Mouse (Mus musculus): Measurements from ENCODE around the gene Gm3327.
A peak's percentile ranks its signal among the peaks of the same experiment; 100 is the strongest.
"Not testable (repeated sequence)": the region's sequence is repeated elsewhere in the genome, so short reads cannot be mapped to it uniquely, and the experiment has no call there.

The Gm3327 gene

GRCm38 (mm10) chr14:44123551-44123950, at the start of gene Gm3327:
Gene Gm3327 (plus strand): TSS chr14:44123851.
- not testable (repeated sequence) for DNase-seq (ENCODE audit: low spot score in 2 of 2)

DNA sequence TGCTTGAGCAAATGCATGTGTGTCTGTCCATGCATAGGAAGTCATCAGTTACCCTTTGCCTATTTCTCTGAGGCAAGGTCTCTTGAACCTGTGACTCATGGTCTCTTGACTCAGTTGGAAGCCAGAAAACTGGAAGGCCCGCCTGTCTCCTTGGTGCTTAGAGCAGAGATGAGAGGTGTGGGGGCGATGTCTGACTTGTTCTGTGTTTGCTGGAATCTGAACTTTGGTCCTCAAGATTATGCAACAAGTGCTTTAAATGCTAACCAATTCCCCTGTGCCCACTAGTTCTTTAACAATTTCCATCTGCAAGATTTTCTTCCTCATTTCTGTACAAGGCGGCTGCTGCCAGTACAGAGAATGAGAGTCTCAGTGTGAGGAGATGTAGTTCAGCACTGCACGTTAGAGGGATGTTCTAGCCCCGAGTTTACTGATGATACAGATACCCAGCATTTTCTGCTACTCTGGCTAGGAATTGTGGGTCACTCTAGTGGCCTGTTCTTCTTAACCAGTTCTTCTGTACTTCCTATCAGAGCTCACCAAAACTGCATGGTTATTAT, 45.8 kb upstream of the Gm3327 start:
- DNase-seq (ENCODE audit: low spot score in 2 of 2): not testable (repeated sequence)

DNA sequence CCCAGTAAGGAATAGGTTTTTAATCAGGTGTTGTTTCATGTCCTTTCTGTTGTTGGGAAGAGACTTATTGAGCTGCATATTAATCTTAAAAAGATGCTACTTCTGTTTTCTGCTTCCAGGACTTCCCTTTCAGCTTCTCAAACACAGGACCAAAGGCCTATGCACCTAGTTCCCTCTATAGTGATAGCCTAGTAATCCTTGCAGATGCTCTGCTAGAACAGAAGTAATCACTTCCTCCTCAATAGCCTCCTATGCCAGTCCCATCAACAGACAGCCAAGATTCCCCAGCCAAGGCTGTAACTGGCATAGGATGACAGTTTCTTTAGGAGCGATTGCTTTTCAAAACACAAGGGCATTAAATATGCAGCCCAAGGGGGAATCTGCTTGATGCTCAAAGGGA, 37.1 kb upstream of the Gm3327 start:
- DNase-seq (ENCODE audit: low spot score in 2 of 2): not testable (repeated sequence)

GRCm38 (mm10) chr14:44087535-44087934, 36.1 kb upstream of the Gm3327 start:
- DNase-seq (ENCODE audit: low spot score in 2 of 2): not testable (repeated sequence)

- peak in 1 of 2 experiments; percentile 3 for DNase-seq (ENCODE audit: low spot score in 2 of 2)
These were observed 32.1 kb upstream of the Gm3327 start for GRCm38 (mm10) chr14:44091524-44091923.

GRCm38 (mm10) chr14:44094445-44094844, 29.2 kb upstream of the Gm3327 start:
- not testable (repeated sequence) for DNase-seq (ENCODE audit: low spot score in 2 of 2)

- not testable (repeated sequence) for DNase-seq (ENCODE audit: low spot score in 2 of 2)
These were observed 23.6 kb upstream of the Gm3327 start for GRCm38 (mm10) chr14:44100030-44100429.

GRCm38 (mm10) chr14:44102354-44102753, 21.3 kb upstream of the Gm3327 start, which contains the start of gene Ear2:
Gene Ear2 (plus strand): TSS chr14:44102654.
- DNase-seq (ENCODE audit: low spot score in 2 of 2): not testable (repeated sequence)

- DNase-seq (ENCODE audit: low spot score in 2 of 2): no peak
These were observed 12.7 kb upstream of the Gm3327 start for GRCm38 (mm10) chr14:44110981-44111380.
